Mouse (Mus musculus): ENCODE data around the gene Gm45785. TPM values are rescaled to one million over a fixed set of nuclear protein-coding genes. Genes with fewer than 3 reads are reported as not detected.

Gene Gm45785
- not detected for polyA plus RNA-seq (2012; fragmentation: generic; extraction: Trizol)
- long read RNA-seq, experiment 1 = 0 reads
- long read RNA-seq, experiment 2 = 0 reads

- H3K36me3 ChIP-seq (ENCODE audit: control insufficient read depth, insufficient read depth) = peaks cover 34% of the 10 kb centered on the region
- H3K79me2 ChIP-seq (ENCODE audit: control insufficient read depth, insufficient read depth) = peaks cover 60% of the 10 kb centered on the region
- peak within 1 kb of the TSS; percentile 71 for H3K4me3 ChIP-seq (ENCODE audit: insufficient read depth, poor library complexity, severe bottlenecking)
- H3ac ChIP-seq (ENCODE audit: control insufficient read depth, insufficient read length, low read depth) = peak within 1 kb of the TSS; percentile 98
- no peaks in the 10 kb centered on the region for H3K27me3 ChIP-seq (ENCODE audit: control insufficient read depth, insufficient read depth, insufficient read length)
- TF ChIP-seq FOSL1 (IDR thresholded peaks at IDR 0.05; ENCODE audit: insufficient read depth, low read length, poor library complexity, severe bottlenecking) (no peak), MYOD1 (IDR thresholded peaks at IDR 0.05; ENCODE audit: control insufficient read depth, insufficient read length, low read depth) (peak; percentile 39), MAX (IDR thresholded peaks at IDR 0.05) (peak; percentile 67)
- peaks cover 39% of the 10 kb centered on the region for H3K79me3 ChIP-seq (ENCODE audit: low read depth)
Measured at GRCm38 (mm10) chr7:140855860-140856784, at the start of gene Gm45785. Gene Gm45785, minus strand, starts transcription at chr7:140856331.

GRCm38 (mm10) chr7:140905642-140906081 lies 49.5 kb upstream of the Gm45785 start:
- Histone ChIP-seq H3K79me3 (ENCODE audit: low read depth) (no peaks in the 10 kb centered on the region), H3K27me3 (ENCODE audit: control insufficient read depth, insufficient read depth, insufficient read length) (no peaks in the 10 kb centered on the region)
- TF ChIP-seq MYOD1 (IDR thresholded peaks at IDR 0.05; ENCODE audit: control insufficient read depth, insufficient read length, low read depth) = no peak
- no peak for TF ChIP-seq CEBPB (IDR thresholded peaks at IDR 0.05; ENCODE audit: low read depth)
- TF ChIP-seq FOSL1 (IDR thresholded peaks at IDR 0.05; ENCODE audit: insufficient read depth, low read length, poor library complexity, severe bottlenecking) = no peak

GRCm38 (mm10) chr7:140903212-140903611 lies 47.1 kb upstream of the Gm45785 start:
- no peak overlapping the region for H3ac ChIP-seq (ENCODE audit: control insufficient read depth, insufficient read length, low read depth)
- H3K4me3 ChIP-seq (ENCODE audit: insufficient read depth, poor library complexity, severe bottlenecking) = no peak overlapping the region
- peaks cover 8% of the 10 kb centered on the region for H3K36me3 ChIP-seq (ENCODE audit: control insufficient read depth, insufficient read depth)
- peak; percentile 90 for TF ChIP-seq CTCF (IDR thresholded peaks at IDR 0.05; ENCODE audit: control insufficient read depth, insufficient read depth, insufficient read length)
- no peak for TF ChIP-seq FOSL1 (IDR thresholded peaks at IDR 0.05; ENCODE audit: insufficient read depth, low read length, poor library complexity, severe bottlenecking)
- TF ChIP-seq MYOD1 (IDR thresholded peaks at IDR 0.05; ENCODE audit: control insufficient read depth, insufficient read length, low read depth) = no peak
- no peak for TF ChIP-seq MAX (IDR thresholded peaks at IDR 0.05)
- no peak for TF ChIP-seq CEBPB (IDR thresholded peaks at IDR 0.05; ENCODE audit: low read depth)
- no peaks in the 10 kb centered on the region for H3K79me3 ChIP-seq (ENCODE audit: low read depth)
- no peaks in the 10 kb centered on the region for H3K79me2 ChIP-seq (ENCODE audit: control insufficient read depth, insufficient read depth)
- no peaks in the 10 kb centered on the region for H3K27me3 ChIP-seq (ENCODE audit: control insufficient read depth, insufficient read depth, insufficient read length)

More at GRCm38 (mm10) chr7:140905642-140906081, 49.5 kb upstream of the Gm45785 start:
- no peaks in the 10 kb centered on the region for H3K36me3 ChIP-seq (ENCODE audit: control insufficient read depth, insufficient read depth)
- no peaks in the 10 kb centered on the region for H3K79me2 ChIP-seq (ENCODE audit: control insufficient read depth, insufficient read depth)
- H3K4me3 ChIP-seq (ENCODE audit: insufficient read depth, poor library complexity, severe bottlenecking) = no peak overlapping the region
- H3ac ChIP-seq (ENCODE audit: control insufficient read depth, insufficient read length, low read depth) = no peak overlapping the region

GRCm38 (mm10) chr7:140902036-140902875 lies 46.1 kb upstream of the Gm45785 start:
- no peaks in the 10 kb centered on the region for H3K79me2 ChIP-seq (ENCODE audit: control insufficient read depth, insufficient read depth)
- no peak overlapping the region for H3ac ChIP-seq (ENCODE audit: control insufficient read depth, insufficient read length, low read depth)
- TF ChIP-seq MYOG (IDR thresholded peaks at IDR 0.05; ENCODE audit: control insufficient read depth, extremely low read depth, insufficient read length) (no peak), FOSL1 (IDR thresholded peaks at IDR 0.05; ENCODE audit: insufficient read depth, low read length, poor library complexity, severe bottlenecking) (no peak), MYOD1 (IDR thresholded peaks at IDR 0.05; ENCODE audit: control insufficient read depth, insufficient read length, low read depth) (no peak)
- H3K79me3 ChIP-seq (ENCODE audit: low read depth) = no peaks in the 10 kb centered on the region
- H3K27me3 ChIP-seq (ENCODE audit: control insufficient read depth, insufficient read depth, insufficient read length) = no peaks in the 10 kb centered on the region
- peaks cover 16% of the 10 kb centered on the region for H3K36me3 ChIP-seq (ENCODE audit: control insufficient read depth, insufficient read depth)
- no peak overlapping the region for H3K4me3 ChIP-seq (ENCODE audit: insufficient read depth, poor library complexity, severe bottlenecking)

- Histone ChIP-seq H3K79me3 (ENCODE audit: low read depth) (no peaks in the 10 kb centered on the region), H3K27me3 (ENCODE audit: control insufficient read depth, insufficient read depth, insufficient read length) (no peaks in the 10 kb centered on the region), H3K4me3 (ENCODE audit: insufficient read depth, poor library complexity, severe bottlenecking) (no peak within 1 kb of the TSS), H3K79me2 (ENCODE audit: control insufficient read depth, insufficient read depth) (no peaks in the 10 kb centered on the region), H3ac (ENCODE audit: control insufficient read depth, insufficient read length, low read depth) (no peak within 1 kb of the TSS), H3K36me3 (ENCODE audit: control insufficient read depth, insufficient read depth) (peaks cover 32% of the 10 kb centered on the region)
- TF ChIP-seq FOSL1 (IDR thresholded peaks at IDR 0.05; ENCODE audit: insufficient read depth, low read length, poor library complexity, severe bottlenecking) (no peak), MAX (IDR thresholded peaks at IDR 0.05) (no peak), MYOG (IDR thresholded peaks at IDR 0.05; ENCODE audit: control insufficient read depth, extremely low read depth, insufficient read length) (no peak), CEBPB (IDR thresholded peaks at IDR 0.05; ENCODE audit: low read depth) (no peak), CTCF (IDR thresholded peaks at IDR 0.05; ENCODE audit: control insufficient read depth, insufficient read depth, insufficient read length) (no peak), MYOD1 (IDR thresholded peaks at IDR 0.05; ENCODE audit: control insufficient read depth, insufficient read length, low read depth) (no peak), USF1 (IDR thresholded peaks at IDR 0.05; ENCODE audit: low read depth) (no peak)
Measured at GRCm38 (mm10) chr7:140900220-140900619, 44.1 kb upstream of the Gm45785 start, which contains the start of gene Cox8b. Gene Cox8b, minus strand, starts transcription at chr7:140900446.
